In genomic region chr5:134914510-134914909, GRCm38 (mm10) we compare ENCODE assay signal across 26 mouse cellular contexts. TPM values are rescaled to one million over a fixed set of nuclear protein-coding genes. Genes with fewer than 3 reads are reported as not detected.
DNase-seq lines count a peak whose midpoint lies in the region; ATAC-seq and TF ChIP-seq lines count a peak whose summit lies in the region.
"Had no signal": no experiment of that assay in that cellular context is flagged by ENCODE, and none has a peak within 500 bp of the region (broad histone marks: within the 10 kb centered on the region; RNA-seq: fewer than 3 reads in every experiment).

No protein-coding gene starts in this region.

- no peak for TF ChIP-seq CTCF in stomach, postnatal 0 days (IDR thresholded peaks at IDR 0.05; ENCODE audit: low read depth)
- TF ChIP-seq CTCF in liver, embryonic 14.5 days (IDR thresholded peaks at IDR 0.05; ENCODE audit: low read depth) = no peak

- DNase-seq in forebrain, embryonic 10.5 days (ENCODE audit: extremely low spot score, low spot score) = no peak
- no peak for DNase-seq in stomach, postnatal 0 days (ENCODE audit: low spot score)
- DNase-seq in liver, embryonic 14.5 days (ENCODE audit: low read depth in 3 of 3, low spot score in 3 of 3) = no peak
- no peak for DNase-seq in B cell, adult 2 months
- no peak for DNase-seq in adrenal gland, postnatal 36 days
- no peak for DNase-seq in kidney, postnatal 36 days
- DNase-seq: adrenal gland, adult 8-10 months; cerebellum, adult 2 months; gastrocnemius, postnatal 25 days; lung, adult 18-20 months; lung, postnatal 4 days; right cerebral cortex, adult 18-20 months; thymus, adult 18-20 months had no signal

- H3K27ac ChIP-seq in forebrain, embryonic 10.5 days = 0 out of 2 replicates have a peak overlapping the region, but pooled peaks have one; percentile 16
- H3K27ac ChIP-seq in forebrain, embryonic 13.5 days = no peak overlapping the region
- H3K27ac ChIP-seq in stomach, embryonic 15.5 days = no peak overlapping the region
- H3K27ac ChIP-seq in stomach, postnatal 0 days (replicated peaks) = no peak overlapping the region
- H3K27ac ChIP-seq in liver, embryonic 14.5 days = peak overlapping the region; percentile 95
- H3K27ac ChIP-seq: heart, embryonic 15.5 days; kidney, embryonic 15.5 days; midbrain, embryonic 10.5 days had no signal

- no peaks in the 10 kb centered on the region for H3K4me1 ChIP-seq in forebrain, embryonic 10.5 days
- H3K4me1 ChIP-seq in forebrain, embryonic 13.5 days = no peaks in the 10 kb centered on the region
- H3K4me1 ChIP-seq in stomach, embryonic 15.5 days = no peaks in the 10 kb centered on the region
- no peaks in the 10 kb centered on the region for H3K4me1 ChIP-seq in stomach, postnatal 0 days (replicated peaks; ENCODE audit: control insufficient read depth, insufficient read depth)
- peaks cover 29 to 37% of the 10 kb centered on the region in 2 experiments for H3K4me1 ChIP-seq in liver, embryonic 14.5 days (replicated peaks; ENCODE audit: control insufficient read depth in 2 of 2, insufficient read depth in 2 of 2, low read length in 1 of 2)
- H3K4me1 ChIP-seq: heart, embryonic 15.5 days; kidney, embryonic 15.5 days; midbrain, embryonic 10.5 days had no signal

- peaks cover 5% of the 10 kb centered on the region; the same call in 1 of the 2 replicates for H3K9me3 ChIP-seq in forebrain, embryonic 10.5 days
- no peaks in the 10 kb centered on the region for H3K9me3 ChIP-seq in forebrain, embryonic 13.5 days (replicated peaks)
- H3K9me3 ChIP-seq in stomach, embryonic 15.5 days = no peaks in the 10 kb centered on the region
- H3K9me3 ChIP-seq in stomach, postnatal 0 days (ENCODE audit: control insufficient read depth, low read length) = no peaks in the 10 kb centered on the region
- H3K9me3 ChIP-seq in liver, embryonic 14.5 days (ENCODE audit: control insufficient read depth, low read length) = peaks cover 2% of the 10 kb centered on the region
- H3K9me3 ChIP-seq: heart, embryonic 15.5 days; kidney, embryonic 15.5 days had no signal

- H3K4me2 ChIP-seq in forebrain, embryonic 13.5 days = no peak overlapping the region
- H3K4me2 ChIP-seq in stomach, embryonic 15.5 days = no peak overlapping the region
- no peak overlapping the region for H3K4me2 ChIP-seq in stomach, postnatal 0 days (replicated peaks; ENCODE audit: low read depth)
- H3K4me2 ChIP-seq in liver, embryonic 14.5 days (ENCODE audit: low read depth) = peak overlapping the region; percentile 82
- H3K4me2 ChIP-seq: heart, embryonic 15.5 days; kidney, embryonic 15.5 days had no signal

- H3K36me3 ChIP-seq in forebrain, embryonic 10.5 days (replicated peaks) = no peaks in the 10 kb centered on the region
- H3K36me3 ChIP-seq in forebrain, embryonic 13.5 days (ENCODE audit: poor library complexity, severe bottlenecking) = no peaks in the 10 kb centered on the region
- H3K36me3 ChIP-seq in stomach, embryonic 15.5 days = no peaks in the 10 kb centered on the region
- H3K36me3 ChIP-seq in stomach, postnatal 0 days (ENCODE audit: control insufficient read depth, insufficient read depth, low read length) = no peaks in the 10 kb centered on the region
- H3K36me3 ChIP-seq in liver, embryonic 14.5 days (replicated peaks; ENCODE audit: control insufficient read depth, insufficient read depth, low read depth) = peaks cover 3% of the 10 kb centered on the region; the same call in 1 of the 2 replicates
- H3K36me3 ChIP-seq: heart, embryonic 15.5 days; kidney, embryonic 15.5 days; midbrain, embryonic 10.5 days had no signal

- no peak for ATAC-seq in forebrain, embryonic 13.5 days
- ATAC-seq in stomach, embryonic 15.5 days (ENCODE audit: insufficient read depth, low FRiP score, low read depth) = no peak
- ATAC-seq in stomach, postnatal 0 days (ENCODE audit: low FRiP score, low TSS enrichment) = no peak
- no peak for ATAC-seq in liver, embryonic 14.5 days (ENCODE audit: insufficient read depth)

- WGBS in forebrain, embryonic 10.5 days = 85% methylated on average over 8 of the region's 8 CpGs
- 90% methylated on average over 8 of the region's 8 CpGs for WGBS in forebrain, embryonic 13.5 days
- 66% methylated on average over 8 of the region's 8 CpGs for WGBS in stomach, embryonic 15.5 days
- 73% methylated on average over 8 of the region's 8 CpGs for WGBS in stomach, postnatal 0 days
- whole genome bisulfite sequencing in liver, embryonic 14.5 days (ENCODE audit: insufficient replicate concordance) = 22% methylated on average over 8 of the region's 8 CpGs

- peak overlapping the region; percentile 5; the same call in 1 of the 2 replicates for H3K4me3 ChIP-seq in forebrain, embryonic 10.5 days
- no peak overlapping the region for H3K4me3 ChIP-seq in forebrain, embryonic 13.5 days
- peak overlapping the region; percentile 3; the same call in 1 of the 2 replicates for H3K4me3 ChIP-seq in stomach, embryonic 15.5 days (replicated peaks)
- no peak overlapping the region for H3K4me3 ChIP-seq in stomach, postnatal 0 days (ENCODE audit: low read depth, low read length)
- H3K4me3 ChIP-seq in liver, embryonic 14.5 days (ENCODE audit: insufficient read depth in 1 of 2, low read depth in 2 of 2, low read length in 2 of 2) = peak overlapping the region; percentile 89
- H3K4me3 ChIP-seq: heart, embryonic 15.5 days; kidney, embryonic 15.5 days; midbrain, embryonic 10.5 days had no signal

- no peaks in the 10 kb centered on the region for H3K27me3 ChIP-seq in forebrain, embryonic 10.5 days (ENCODE audit: poor library complexity, severe bottlenecking)
- H3K27me3 ChIP-seq in forebrain, embryonic 13.5 days = peaks cover 3% of the 10 kb centered on the region; the same call in 1 of the 2 replicates
- no peaks in the 10 kb centered on the region for H3K27me3 ChIP-seq in stomach, embryonic 15.5 days (replicated peaks)
- no peaks in the 10 kb centered on the region for H3K27me3 ChIP-seq in stomach, postnatal 0 days (ENCODE audit: control insufficient read depth, insufficient read depth, low read length)
- no peaks in the 10 kb centered on the region for H3K27me3 ChIP-seq in liver, embryonic 14.5 days (ENCODE audit: control insufficient read depth, insufficient read depth, low read length)
- H3K27me3 ChIP-seq: heart, embryonic 15.5 days had no signal

- no peak for TF ChIP-seq EP300 in stomach, postnatal 0 days (optimal IDR thresholded peaks at IDR 0.05)
- TF ChIP-seq EP300 in liver, embryonic 14.5 days (IDR thresholded peaks at IDR 0.05; ENCODE audit: low read depth) = no peak

- no peak overlapping the region for H3K9ac ChIP-seq in forebrain, embryonic 13.5 days
- no peak overlapping the region for H3K9ac ChIP-seq in stomach, embryonic 15.5 days
- no peak overlapping the region for H3K9ac ChIP-seq in stomach, postnatal 0 days (ENCODE audit: low read length)
- peak overlapping the region; percentile 100 for H3K9ac ChIP-seq in liver, embryonic 14.5 days (replicated peaks)
- H3K9ac ChIP-seq: heart, embryonic 15.5 days; kidney, embryonic 15.5 days had no signal

RNA-seq across cellular contexts. Expression of gene Cldn13, which starts 0.8 kb away (rescaled TPM):
- polyA plus RNA-seq in forebrain, embryonic 10.5 days (2016; fragmentation: Nextera tagmentation; extraction: Ambion mirVana) = 2.0 and 4.9 TPM in 2 replicates
- polyA plus RNA-seq in forebrain, embryonic 13.5 days (2015; fragmentation: Nextera tagmentation; extraction: Ambion mirVana) = 0.72 TPM in 1 of 2 replicates, not detected in the other
- 7.9 and 22.3 TPM in 2 replicates for polyA plus RNA-seq in stomach, embryonic 15.5 days (2015; fragmentation: Nextera tagmentation; extraction: Ambion mirVana)
- 0.24 and 0.29 TPM in 2 replicates for polyA plus RNA-seq in stomach, postnatal 0 days (2015; fragmentation: Nextera tagmentation; extraction: Ambion mirVana)
- polyA plus RNA-seq in liver, embryonic 14.5 days (2012; rRNA removed) = 148 and 152 TPM in 2 replicates
- 288 and 296 TPM in 2 replicates for polyA plus RNA-seq in liver, embryonic 14.5 days (2014; fragmentation: Nextera tagmentation; extraction: Ambion mirVana)
- not detected for total RNA-seq in adrenal gland, postnatal 36 days (2021)
- total RNA-seq: adrenal gland, adult 8-10 months; gastrocnemius, postnatal 25 days; layer of hippocampus, adult 18-20 months; left cerebral cortex, postnatal 36 days had no signal
- polyA plus RNA-seq: cerebellum, adult 2 months; frontal cortex, adult 2 months; urinary bladder, adult 2 months had no signal

RNA-seq across cellular contexts. Expression of gene Tmem270, which starts 8.0 kb away (rescaled TPM):
- polyA plus RNA-seq in forebrain, embryonic 10.5 days (2016; fragmentation: Nextera tagmentation; extraction: Ambion mirVana) = not detected in 2 replicates
- not detected in 2 replicates for polyA plus RNA-seq in forebrain, embryonic 13.5 days (2015; fragmentation: Nextera tagmentation; extraction: Ambion mirVana)
- polyA plus RNA-seq in stomach, embryonic 15.5 days (2015; fragmentation: Nextera tagmentation; extraction: Ambion mirVana) = not detected in 2 replicates
- not detected in 2 replicates for polyA plus RNA-seq in stomach, postnatal 0 days (2015; fragmentation: Nextera tagmentation; extraction: Ambion mirVana)
- 0.04 TPM in 1 of 2 replicates, not detected in the other for polyA plus RNA-seq in liver, embryonic 14.5 days (2012; rRNA removed)
- polyA plus RNA-seq in liver, embryonic 14.5 days (2014; fragmentation: Nextera tagmentation; extraction: Ambion mirVana) = not detected in 2 replicates
- total RNA-seq in adrenal gland, postnatal 36 days (2021) = not detected
- total RNA-seq: adrenal gland, adult 8-10 months; gastrocnemius, postnatal 25 days; layer of hippocampus, adult 18-20 months; left cerebral cortex, postnatal 36 days had no signal
- polyA plus RNA-seq: cerebellum, adult 2 months; embryonic facial prominence, embryonic 11.5 days; frontal cortex, adult 2 months; heart, embryonic 15.5 days; hindbrain, embryonic 11.5 days; intestine, embryonic 14.5 days; kidney, embryonic 15.5 days; midbrain, embryonic 10.5 days; neural tube, embryonic 11.5 days; urinary bladder, adult 2 months had no signal

RNA-seq across cellular contexts. Expression of gene Mettl27, which starts 17.7 kb away (rescaled TPM):
- polyA plus RNA-seq in forebrain, embryonic 10.5 days (2016; fragmentation: Nextera tagmentation; extraction: Ambion mirVana) = 10.3 and 11.8 TPM in 2 replicates
- polyA plus RNA-seq in forebrain, embryonic 13.5 days (2015; fragmentation: Nextera tagmentation; extraction: Ambion mirVana) = 7.5 and 8.2 TPM in 2 replicates
- 20.9 and 21.0 TPM in 2 replicates for polyA plus RNA-seq in stomach, embryonic 15.5 days (2015; fragmentation: Nextera tagmentation; extraction: Ambion mirVana)
- polyA plus RNA-seq in stomach, postnatal 0 days (2015; fragmentation: Nextera tagmentation; extraction: Ambion mirVana) = 9.4 and 10.2 TPM in 2 replicates
- 7.1 and 7.9 TPM in 2 replicates for polyA plus RNA-seq in liver, embryonic 14.5 days (2012; rRNA removed)
- 14.4 and 16.3 TPM in 2 replicates for polyA plus RNA-seq in liver, embryonic 14.5 days (2014; fragmentation: Nextera tagmentation; extraction: Ambion mirVana)
- 10 to 100 TPM; 18.5 to 29.9 TPM for total RNA-seq in adrenal gland, postnatal 36 days (2021)

RNA-seq across cellular contexts. Expression of gene Cldn4, which starts 32.2 kb away (rescaled TPM):
- polyA plus RNA-seq in forebrain, embryonic 10.5 days (2016; fragmentation: Nextera tagmentation; extraction: Ambion mirVana) = 6.2 and 6.3 TPM in 2 replicates
- polyA plus RNA-seq in forebrain, embryonic 13.5 days (2015; fragmentation: Nextera tagmentation; extraction: Ambion mirVana) = not detected in 2 replicates
- 54.5 and 58.6 TPM in 2 replicates for polyA plus RNA-seq in stomach, embryonic 15.5 days (2015; fragmentation: Nextera tagmentation; extraction: Ambion mirVana)
- 43.8 and 51.6 TPM in 2 replicates for polyA plus RNA-seq in stomach, postnatal 0 days (2015; fragmentation: Nextera tagmentation; extraction: Ambion mirVana)
- polyA plus RNA-seq in liver, embryonic 14.5 days (2012; rRNA removed) = 0.35 and 0.39 TPM in 2 replicates
- 0.29 TPM in 2 replicates for polyA plus RNA-seq in liver, embryonic 14.5 days (2014; fragmentation: Nextera tagmentation; extraction: Ambion mirVana)
- total RNA-seq in adrenal gland, postnatal 36 days (2021) = not detected
- total RNA-seq: adrenal gland, adult 8-10 months; gastrocnemius, postnatal 25 days; layer of hippocampus, adult 18-20 months; left cerebral cortex, postnatal 36 days had no signal

Comparison
In these comparisons a context has a peak if more than half of its experiments do, and no peak if none do; other contexts are left out.
1. H3K27ac ChIP-seq: peak in forebrain, embryonic 10.5 days (single experiment) and liver, embryonic 14.5 days (single experiment); none in forebrain, embryonic 13.5 days (single experiment), stomach, embryonic 15.5 days (single experiment) and stomach, postnatal 0 days (single experiment).
2. H3K4me3 ChIP-seq: peak in forebrain, embryonic 10.5 days (single experiment), stomach, embryonic 15.5 days (single experiment) and liver, embryonic 14.5 days (2 of 2); none in forebrain, embryonic 13.5 days (single experiment) and stomach, postnatal 0 days (single experiment).